Mouse (Mus musculus) MEL (cell line): Measurements from ENCODE around the gene Gdf5. TPM values are rescaled to one million over a fixed set of nuclear protein-coding genes. Genes with fewer than 3 reads are reported as not detected.
A peak's percentile ranks its signal among the peaks of the same experiment; 100 is the strongest.

ENCODE experiments used
- DNase-seq: peaks from one replicate; pipeline ENCODE4 v3.0.0; 2011; ENCODE audit warnings: low read depth, low spot score
- H3K27ac ChIP-seq: 2 replicates; pipeline ENCODE4 v1.5.1; 2012; ENCODE audit warnings: low read depth, mild to moderate bottlenecking, control low read depth, low read length, moderate library complexity; ENCODE audit not compliant: control insufficient read depth
- H3K27me3 ChIP-seq, 2 experiments: fragments of 150-350 bp in 1 of 2; sonication (generic) in 1 of 2; 2 replicates each; pipeline ENCODE4 v1.6.1; 2012; ENCODE audit warnings: low read length in 2 of 2, mild to moderate bottlenecking in 2 of 2, improper control_type of control experiment in 1 of 2, moderate library complexity in 1 of 2; ENCODE audit not compliant: insufficient read depth in 2 of 2, control insufficient read depth in 1 of 2
- H3K36me3 ChIP-seq, 2 experiments: 2 replicates each; pipeline ENCODE4 v1.6.1; 2012 to 2014; ENCODE audit warnings: low read length in 2 of 2, improper control_type of control experiment in 1 of 2, inconsistent platforms in 1 of 2, mild to moderate bottlenecking in 1 of 2; ENCODE audit not compliant: insufficient read depth in 2 of 2, control insufficient read depth in 1 of 2
- H3K4me1 ChIP-seq, 2 experiments: fragments of 150-350 bp in 1 of 2; sonication (generic) in 1 of 2; 2 replicates each; pipeline ENCODE4 v1.6.1; 2012; ENCODE audit warnings: low read length in 2 of 2, improper control_type of control experiment in 1 of 2, mild to moderate bottlenecking in 1 of 2; ENCODE audit not compliant: insufficient read depth in 2 of 2, control insufficient read depth in 1 of 2
- H3K4me3 ChIP-seq, 2 experiments: fragments of 150-350 bp in 1 of 2; sonication (generic) in 1 of 2; 2 replicates each; pipeline ENCODE4 v1.5.1; 2012; ENCODE audit warnings: low read depth in 2 of 2, low read length in 2 of 2, mild to moderate bottlenecking in 2 of 2, moderate library complexity in 2 of 2, control low read depth in 1 of 2, improper control_type of control experiment in 1 of 2; ENCODE audit not compliant: control insufficient read depth in 1 of 2, insufficient read depth in 1 of 2
- H3K79me2 ChIP-seq: 2 replicates; pipeline ENCODE4 v1.6.1; 2012; ENCODE audit warnings: mild to moderate bottlenecking, low read length, moderate library complexity; ENCODE audit not compliant: control insufficient read depth, poor library complexity, insufficient read depth
- H3K9ac ChIP-seq: 2 replicates; pipeline ENCODE4 v1.6.1; 2012; ENCODE audit warnings: low read depth, mild to moderate bottlenecking, control low read depth, low read length, moderate library complexity; ENCODE audit not compliant: control insufficient read depth, poor library complexity, severe bottlenecking
- H3K9me3 ChIP-seq: fragments of 150-350 bp; sonication (generic); replicated peaks from 2 replicates; pipeline ENCODE4 v1.6.1; 2012; ENCODE audit warnings: mild to moderate bottlenecking, low read length, improper control_type of control experiment, moderate library complexity; ENCODE audit not compliant: insufficient read depth
- E2F4 ChIP-seq: IDR thresholded peaks from 2 replicates; pipeline ENCODE4 v1.6.1; 2011; ENCODE audit warnings: low read depth, low read length, improper control_type of control experiment, borderline replicate concordance
- EP300 ChIP-seq, 2 experiments: IDR thresholded peaks; 2 replicates each; pipeline ENCODE4 v1.6.1; 2011; ENCODE audit warnings: improper control_type of control experiment in 2 of 2, low read length in 2 of 2, low read depth in 1 of 2, mild to moderate bottlenecking in 1 of 2
- ETS1 ChIP-seq: IDR thresholded peaks from 2 replicates; pipeline ENCODE4 v1.6.1; 2012; ENCODE audit warnings: low read depth, mild to moderate bottlenecking, inconsistent platforms, low read length, improper control_type of control experiment, moderate library complexity
- GATA1 ChIP-seq: IDR thresholded peaks from 2 replicates; pipeline ENCODE4 v1.6.1; 2011; ENCODE audit warnings: low read depth, low read length, improper control_type of control experiment
- HCFC1 ChIP-seq: IDR thresholded peaks from 2 replicates; pipeline ENCODE4 v1.6.1; 2012; ENCODE audit warnings: low read depth, mild to moderate bottlenecking, inconsistent platforms, low read length, improper control_type of control experiment, moderate library complexity
- KAT2A ChIP-seq: conservative IDR thresholded peaks from 2 replicates; pipeline ENCODE4 v1.6.1; 2012; ENCODE audit warnings: low read depth, low read length, improper control_type of control experiment, inconsistent platforms
- MAFK ChIP-seq: IDR thresholded peaks from 2 replicates; pipeline ENCODE4 v1.6.1; 2011; ENCODE audit warnings: low read depth, mild to moderate bottlenecking, low read length, improper control_type of control experiment, borderline replicate concordance
- MYB ChIP-seq: IDR thresholded peaks from 2 replicates; pipeline ENCODE4 v1.6.1; 2011; ENCODE audit warnings: mild to moderate bottlenecking, low read depth, low read length, improper control_type of control experiment
- MYC ChIP-seq: IDR thresholded peaks from 2 replicates; pipeline ENCODE4 v1.6.1; 2011; ENCODE audit warnings: low read depth, mild to moderate bottlenecking, low read length, improper control_type of control experiment, moderate library complexity
- NRF1 ChIP-seq: IDR thresholded peaks from 2 replicates; pipeline ENCODE4 v1.6.1; 2014; ENCODE audit warnings: low read depth, mild to moderate bottlenecking, inconsistent platforms, low read length, improper control_type of control experiment, moderate library complexity; ENCODE audit not compliant: poor library complexity, insufficient read depth, severe bottlenecking
- POLR2A ChIP-seq, 2 experiments: IDR thresholded peaks; 2 replicates each; pipeline ENCODE4 v1.6.1; 2011 to 2012; ENCODE audit warnings: low read length in 2 of 2, mild to moderate bottlenecking in 2 of 2, control low read depth in 1 of 2, improper control_type of control experiment in 1 of 2, low read depth in 1 of 2, moderate library complexity in 1 of 2; ENCODE audit not compliant: control insufficient read depth in 1 of 2, insufficient read depth in 1 of 2, poor library complexity in 1 of 2
- POLR2AphosphoS2 ChIP-seq: IDR thresholded peaks from 2 replicates; pipeline ENCODE4 v1.6.1; 2011; ENCODE audit warnings: low read length, improper control_type of control experiment
- RAD21 ChIP-seq: IDR thresholded peaks from 2 replicates; pipeline ENCODE4 v1.6.1; 2011; ENCODE audit warnings: mild to moderate bottlenecking, low read depth, low read length, improper control_type of control experiment
- SIN3A ChIP-seq: IDR thresholded peaks from 2 replicates; pipeline ENCODE4 v1.6.1; 2012; ENCODE audit warnings: low read length, improper control_type of control experiment, inconsistent platforms
- SMC3 ChIP-seq: IDR thresholded peaks from 2 replicates; pipeline ENCODE4 v1.6.1; 2011; ENCODE audit warnings: low read depth, low read length, improper control_type of control experiment
- TAL1 ChIP-seq: IDR thresholded peaks from 2 replicates; pipeline ENCODE4 v1.6.1; 2012; ENCODE audit warnings: mild to moderate bottlenecking, inconsistent platforms, low read length, moderate library complexity, mixed read lengths
- UBTF ChIP-seq: IDR thresholded peaks from 2 replicates; pipeline ENCODE4 v1.6.1; 2012; ENCODE audit warnings: low read depth, mild to moderate bottlenecking, inconsistent platforms, low read length, improper control_type of control experiment, moderate library complexity, borderline replicate concordance; ENCODE audit not compliant: insufficient read depth
- USF1 ChIP-seq: IDR thresholded peaks from 2 replicates; pipeline ENCODE4 v1.6.1; 2014; ENCODE audit warnings: low read depth, mild to moderate bottlenecking, inconsistent platforms, low read length, improper control_type of control experiment, moderate library complexity
- USF2 ChIP-seq, 2 experiments: IDR thresholded peaks; 2 replicates each; pipeline ENCODE4 v1.6.1; 2011 to 2012; ENCODE audit warnings: improper control_type of control experiment in 2 of 2, low read length in 2 of 2, borderline replicate concordance in 1 of 2, inconsistent platforms in 1 of 2, low read depth in 1 of 2, mild to moderate bottlenecking in 1 of 2; ENCODE audit not compliant: insufficient read depth in 1 of 2
- ZKSCAN1 ChIP-seq: IDR thresholded peaks from 2 replicates; pipeline ENCODE4 v1.6.1; 2012; ENCODE audit warnings: low read depth, mild to moderate bottlenecking, inconsistent platforms, low read length, improper control_type of control experiment, moderate library complexity
- ZMIZ1 ChIP-seq: IDR thresholded peaks from 2 replicates; pipeline ENCODE4 v1.6.1; 2012; ENCODE audit warnings: low read depth, mild to moderate bottlenecking, inconsistent platforms, low read length, improper control_type of control experiment, moderate library complexity
- ZNF384 ChIP-seq: IDR thresholded peaks from 2 replicates; pipeline ENCODE4 v1.6.1; 2012; ENCODE audit warnings: low read depth, mild to moderate bottlenecking, inconsistent platforms, low read length, improper control_type of control experiment
- polyA plus RNA-seq, 2 experiments: library from polyadenylated mRNA; stranded (reverse) in 1 of 2; unstranded in 1 of 2; fragments of >175 nt in 1 of 2; fragments of >200 nt in 1 of 2; gene quantifications; 2 replicates each; pipeline versions ENCODE4 v1.2.1 to v1.2.4; 2012; ENCODE audit warnings: low replicate concordance in 2 of 2, low read depth in 1 of 2; ENCODE audit not compliant: insufficient read length in 2 of 2, insufficient read depth in 1 of 2, missing spikeins in 1 of 2
- total RNA-seq: library from RNA; depleted of rRNA; stranded (reverse); fragments of 300-350 nt; gene quantifications from 2 replicates; pipeline ENCODE4 v1.2.3, GENCODE M21; 2012; rRNA removed

Gdf5 gene
- not detected in 2 replicates for total RNA-seq
- under 1 TPM in 1 of 2 experiments, not detected in 1; 0.06 TPM for polyA plus RNA-seq

DNA sequence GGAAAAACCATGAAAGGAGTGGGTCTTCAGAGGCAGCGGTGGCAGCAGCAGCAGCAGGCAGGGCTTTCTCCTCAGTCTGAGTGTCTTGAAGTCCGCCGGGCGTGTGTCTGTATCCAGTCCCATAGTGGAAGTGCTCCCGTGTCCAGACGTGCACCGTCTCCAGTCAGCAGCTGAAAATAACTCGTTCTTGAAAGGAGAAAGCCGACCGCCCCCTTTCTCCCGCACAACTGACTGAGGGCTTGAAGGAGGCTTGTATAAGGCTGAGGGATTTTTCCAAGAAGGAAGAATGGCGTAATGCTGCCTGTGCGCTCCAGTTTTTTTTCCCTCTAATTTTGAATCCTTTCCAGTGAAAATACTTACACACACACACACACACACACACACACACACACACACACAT lies at the start of gene Gdf5:
Gene Gdf5, minus strand, starts transcription at position 244 of the 400 bp plus-strand sequence.
- Histone ChIP-seq H3K27me3 (no peaks in the 10 kb centered on the region), H3K27ac (no peak within 1 kb of the TSS; the same call in 1 of the 2 replicates), H3K4me3 (peak within 1 kb of the TSS in 1 of 2 experiments; percentile 21; a peak in 2 of 4 replicates), H3K79me2 (no peaks in the 10 kb centered on the region; the same call in 1 of the 2 replicates), H3K9me3 (no peaks in the 10 kb centered on the region), H3K36me3 (peaks cover 0 to 18% of the 10 kb centered on the region in 2 experiments; a peak in 2 of 4 replicates), H3K4me1 (peaks cover 9 to 18% of the 10 kb centered on the region in 2 experiments), H3K9ac (peak within 1 kb of the TSS; percentile 60)
- DNase-seq: no peak
- TF ChIP-seq SIN3A: no peak
- TF ChIP-seq RAD21: no peak
- no peak for TF ChIP-seq EP300 (IDR thresholded peaks at IDR 0.05; ENCODE audit: low read depth in 1 of 2, low read length in 2 of 2)
- TF ChIP-seq MYC: no peak
- no peak for TF ChIP-seq UBTF
- TF ChIP-seq TAL1: no peak
- no peak for TF ChIP-seq ZNF384
- TF ChIP-seq MAFK: no peak
- TF ChIP-seq ETS1: no peak
- TF ChIP-seq KAT2A: no peak

DNA sequence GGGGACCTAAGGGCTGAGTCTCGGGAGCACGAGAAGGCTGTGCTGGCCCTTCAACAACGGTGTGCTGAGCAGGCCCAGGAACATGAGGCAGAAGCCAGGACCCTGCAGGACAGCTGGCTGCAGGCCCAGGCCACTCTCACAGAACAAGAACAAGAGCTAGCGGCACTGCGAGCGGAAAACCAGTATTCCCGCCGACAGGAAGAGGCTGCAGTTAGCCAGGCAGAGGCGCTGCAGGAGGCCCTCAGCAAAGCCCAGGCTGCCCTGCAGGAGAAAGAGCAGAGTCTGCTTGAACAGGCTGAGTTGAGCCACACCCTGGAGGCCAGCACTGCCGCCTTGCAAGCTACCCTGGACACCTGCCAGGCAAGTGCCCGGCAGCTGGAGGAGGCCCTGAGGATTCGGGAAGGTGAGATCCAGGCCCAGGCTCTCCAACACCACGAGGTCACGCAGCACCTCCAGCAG lies 46.7 kb upstream of the Gdf5 start:
- peaks cover 9 to 20% of the 10 kb centered on the region in 2 experiments; a peak in 3 of 4 replicates for H3K4me1 ChIP-seq
- H3K9me3 ChIP-seq: no peaks in the 10 kb centered on the region
- H3K9ac ChIP-seq: no peak overlapping the region
- DNase-seq: no peak
- H3K4me3 ChIP-seq: no peak overlapping the region
- H3K36me3 ChIP-seq: peaks cover 0 to 16% of the 10 kb centered on the region in 2 experiments; a peak in 2 of 4 replicates
- TF ChIP-seq ETS1 (no peak), ZMIZ1 (no peak), ZNF384 (no peak)
- H3K27me3 ChIP-seq: no peaks in the 10 kb centered on the region
- no peak overlapping the region for H3K27ac ChIP-seq
- no peaks in the 10 kb centered on the region for H3K79me2 ChIP-seq

- Histone ChIP-seq H3K4me1 (peaks cover 9 to 20% of the 10 kb centered on the region in 2 experiments; a peak in 3 of 4 replicates), H3K36me3 (peaks cover 0 to 16% of the 10 kb centered on the region in 2 experiments; a peak in 2 of 4 replicates), H3K27ac (no peak overlapping the region), H3K27me3 (no peaks in the 10 kb centered on the region), H3K4me3 (no peak overlapping the region), H3K9ac (no peak overlapping the region), H3K9me3 (no peaks in the 10 kb centered on the region), H3K79me2 (no peaks in the 10 kb centered on the region)
- no peak for TF ChIP-seq POLR2A (IDR thresholded peaks at IDR 0.05; ENCODE audit: control insufficient read depth in 1 of 2, insufficient read depth in 1 of 2, low read depth in 1 of 2, low read length in 2 of 2, poor library complexity in 1 of 2)
- TF ChIP-seq MYC: no peak
- TF ChIP-seq POLR2AphosphoS2: no peak
- TF ChIP-seq MYB: no peak
- TF ChIP-seq GATA1: no peak
- TF ChIP-seq USF2 (IDR thresholded peaks at IDR 0.05; ENCODE audit: borderline replicate concordance in 1 of 2, insufficient read depth in 1 of 2, low read depth in 1 of 2, low read length in 2 of 2): no peak
- no peak for TF ChIP-seq SIN3A
- TF ChIP-seq HCFC1: no peak
- TF ChIP-seq USF1: no peak
- no peak for TF ChIP-seq SMC3
- TF ChIP-seq E2F4: no peak
- TF ChIP-seq MAFK: no peak
- TF ChIP-seq ZKSCAN1: no peak
- no peak for TF ChIP-seq NRF1
- no peak for TF ChIP-seq KAT2A
- TF ChIP-seq ZMIZ1: no peak
- TF ChIP-seq ETS1: no peak
- no peak for DNase-seq
These were observed 46.0 kb upstream of the Gdf5 start for GRCm38 (mm10) chr2:155991151-155991550.
